Mouse (Mus musculus) spleen, postnatal 0 days (tissue): ENCODE measurements around the gene Ms4a2. TPM values are rescaled to one million over a fixed set of nuclear protein-coding genes. Genes with fewer than 3 reads are reported as not detected.

Source experiments
- polyA plus RNA-seq: library from polyadenylated mRNA; unstranded; fragments of >200 nt; fragmentation: Nextera tagmentation; extraction: Ambion mirVana; gene quantifications from 2 replicates; pipeline ENCODE4 v1.2.1, GENCODE M21; 2015

The Ms4a2 gene
- 3.8 and 6.4 TPM in 2 replicates for polyA plus RNA-seq

DNA sequence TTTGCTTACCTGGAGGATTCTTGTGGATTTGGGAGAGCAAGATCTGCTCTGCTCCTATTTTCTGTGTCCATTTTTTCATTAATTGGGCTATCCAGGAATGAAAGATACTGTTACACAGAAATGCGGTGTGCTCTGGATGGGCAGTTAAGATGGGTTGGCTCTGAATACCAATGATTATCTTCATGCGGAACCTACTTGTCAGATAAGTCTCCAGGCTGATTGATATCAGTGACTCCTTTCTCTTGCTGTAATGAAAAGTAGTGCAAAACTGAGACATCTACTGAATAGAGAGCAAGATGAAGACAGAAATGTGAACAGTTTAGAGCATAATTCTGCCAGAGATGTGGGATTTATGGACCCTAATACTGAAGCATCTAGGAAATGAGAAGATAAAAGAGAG is at the start of gene Ms4a2:
TSS of gene Ms4a2 (minus strand) at position 169 of the 400 bp plus-strand sequence.

DNA sequence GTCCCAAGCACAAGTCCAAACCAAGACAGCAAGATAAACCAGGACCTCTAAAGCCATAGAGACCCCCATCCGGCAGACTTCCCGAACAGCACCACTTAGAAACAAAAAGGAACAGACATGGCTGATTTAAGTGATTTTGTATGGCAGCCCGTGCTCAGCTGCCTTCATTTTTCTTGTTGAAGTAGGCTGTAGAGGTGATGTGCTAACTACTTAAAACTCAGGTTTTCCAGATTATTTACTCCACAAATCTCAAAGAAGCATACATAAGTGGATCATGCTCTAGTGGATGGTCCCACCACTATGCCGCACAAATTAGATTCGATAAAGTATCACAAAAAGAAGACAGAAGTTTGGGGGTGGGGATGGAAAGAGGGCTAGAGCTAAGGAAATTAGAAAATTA is 36.9 kb upstream of the Ms4a2 start, which contains the start of gene Oosp2:
TSS of gene Oosp2 (minus strand) at position 101 of the 400 bp plus-strand sequence.

GRCm38 (mm10) chr19:11640732-11641131 is 17.2 kb upstream of the Ms4a2 start, which contains the start of gene Ms4a3:
TSS of gene Ms4a3 (minus strand) at chr19:11640851.

GRCm38 (mm10) chr19:11604603-11605002 is 18.9 kb downstream of the Ms4a2 start, which contains the start of gene Ms4a6d:
TSS of gene Ms4a6d (minus strand) at chr19:11604849.

Other genes starting within 250 kb of the Ms4a2 start
- 10.1 and 15.8 TPM in 2 replicates for gene Ms4a4a, start 248.2 kb downstream of the Ms4a2 start, polyA plus RNA-seq
- gene Ms4a4c, start 218.9 kb downstream of the Ms4a2 start, polyA plus RNA-seq, result 4.9 and 6.1 TPM in 2 replicates
- 7.8 and 15.8 TPM in 2 replicates for gene Ms4a4b, start 180.2 kb downstream of the Ms4a2 start, polyA plus RNA-seq
- 19.5 and 30.6 TPM in 2 replicates for gene Ms4a6c, start 154.4 kb downstream of the Ms4a2 start, polyA plus RNA-seq
- gene Gm8369, start 137.8 kb downstream of the Ms4a2 start, polyA plus RNA-seq, result 2.3 and 3.2 TPM in 2 replicates
- 5.4 and 10.0 TPM in 2 replicates for gene Ms4a6b, start 107.2 kb downstream of the Ms4a2 start, polyA plus RNA-seq
- gene Ms4a4d, start 86.9 kb downstream of the Ms4a2 start, polyA plus RNA-seq, result 4.6 and 6.3 TPM in 2 replicates
- 7.3 and 9.4 TPM in 2 replicates for gene Ms4a6d, start 18.9 kb downstream of the Ms4a2 start, polyA plus RNA-seq
- gene Ms4a3, start 17.1 kb upstream of the Ms4a2 start, polyA plus RNA-seq, result 55.4 and 73.6 TPM in 2 replicates
- gene Oosp2, start 36.8 kb upstream of the Ms4a2 start, polyA plus RNA-seq, result 0.32 and 0.40 TPM in 2 replicates
- 0.35 TPM in 1 of 2 replicates, not detected in the other for gene Oosp1, start 67.4 kb upstream of the Ms4a2 start, polyA plus RNA-seq
- not detected in 2 replicates for gene Oosp3, start 73.3 kb upstream of the Ms4a2 start, polyA plus RNA-seq
- 0.13 TPM in 1 of 2 replicates, not detected in the other for gene Gif, start 123.8 kb upstream of the Ms4a2 start, polyA plus RNA-seq
- 39.4 and 45.3 TPM in 2 replicates for gene Mrpl16, start 146.7 kb upstream of the Ms4a2 start, polyA plus RNA-seq
- 5.2 and 5.9 TPM in 2 replicates for gene Stx3, start 195.7 kb upstream of the Ms4a2 start, polyA plus RNA-seq
- not detected in 2 replicates for gene Olfr1417, start 215.5 kb upstream of the Ms4a2 start, polyA plus RNA-seq
- not detected in 2 replicates for gene Olfr1418, start 237.3 kb upstream of the Ms4a2 start, polyA plus RNA-seq